Mouse (Mus musculus) mouse trophoblast stem cell (cell line): ENCODE measurements around the gene Exoc4.

Source experiments
- in situ Hi-C, 2 experiments: fragments of 300-500 bp; cut with MseI, MboI; formaldehyde crosslinking; loops; 2 replicates in 1 of 2; 3 replicates in 1 of 2; pipeline ENCODE4 v1.15.1; 2025

Gene Exoc4

GRCm38 (mm10) chr6:33248894-33249758 lies at the start of gene Exoc4:
Gene Exoc4 (plus strand): TSS chr6:33249085.
- in situ Hi-C loops, result no loop called here

GRCm38 (mm10) chr6:33218780-33219179 lies 30.1 kb upstream of the Exoc4 start:
- in situ Hi-C loops, result no loop called here

GRCm38 (mm10) chr6:33226700-33227099 lies 22.2 kb upstream of the Exoc4 start:
- in situ Hi-C loops, result no loop called here

- in situ Hi-C loops, result no loop called here
Observed at GRCm38 (mm10) chr6:33227371-33227770, 21.5 kb upstream of the Exoc4 start.

GRCm38 (mm10) chr6:33241250-33241649 lies 7.6 kb upstream of the Exoc4 start:
- in situ Hi-C loops, result no loop called here

- in situ Hi-C loops, result no loop called here
Observed at GRCm38 (mm10) chr6:33244546-33244945, 4.3 kb upstream of the Exoc4 start.

- in situ Hi-C loops, result no loop called here
Observed at GRCm38 (mm10) chr6:33247146-33247545, 1.7 kb upstream of the Exoc4 start.

GRCm38 (mm10) chr6:33247576-33248355 lies 1.1 kb upstream of the Exoc4 start:
- in situ Hi-C loops, result no loop called here

- in situ Hi-C loops, result no loop called here
Observed at GRCm38 (mm10) chr6:33256638-33257037, 7.8 kb downstream of the Exoc4 start.

- in situ Hi-C loops, result no loop called here
Observed at GRCm38 (mm10) chr6:33257076-33257789, 8.3 kb downstream of the Exoc4 start.

- in situ Hi-C loops, result no loop called here
Observed at GRCm38 (mm10) chr6:33259926-33260325, 11.0 kb downstream of the Exoc4 start.

GRCm38 (mm10) chr6:33261606-33262005 lies 12.7 kb downstream of the Exoc4 start:
- in situ Hi-C loops, result no loop called here

- in situ Hi-C loops, result no loop called here
Observed at GRCm38 (mm10) chr6:33263950-33264349, 15.1 kb downstream of the Exoc4 start.

GRCm38 (mm10) chr6:33264388-33264787 lies 15.5 kb downstream of the Exoc4 start:
- in situ Hi-C loops, result no loop called here

GRCm38 (mm10) chr6:33267571-33267970 lies 18.7 kb downstream of the Exoc4 start:
- in situ Hi-C loops, result no loop called here

- in situ Hi-C loops, result no loop called here
Observed at GRCm38 (mm10) chr6:33283523-33283922, 34.6 kb downstream of the Exoc4 start.

- in situ Hi-C loops, result no loop called here
Observed at GRCm38 (mm10) chr6:33283936-33284335, 35.1 kb downstream of the Exoc4 start.

- in situ Hi-C loops, result no loop called here
Observed at GRCm38 (mm10) chr6:33286376-33286775, 37.5 kb downstream of the Exoc4 start.

- in situ Hi-C loops, result no loop called here
Observed at GRCm38 (mm10) chr6:33294626-33295025, 45.7 kb downstream of the Exoc4 start.

- in situ Hi-C loops, result no loop called here
Observed at GRCm38 (mm10) chr6:33297566-33297965, 48.7 kb downstream of the Exoc4 start.

GRCm38 (mm10) chr6:33298768-33299167 lies 49.9 kb downstream of the Exoc4 start:
- in situ Hi-C loops, result no loop called here

- in situ Hi-C loops, result no loop called here
Observed at GRCm38 (mm10) chr6:33305996-33306395, 57.1 kb downstream of the Exoc4 start.
